Comparison of ENCODE assay signal across 14 mouse cellular contexts in genomic region chr6:41194464-41194863, GRCm38 (mm10).
DNase-seq lines count a peak whose midpoint lies in the region; ATAC-seq and TF ChIP-seq lines count a peak whose summit lies in the region.
"Had no signal": no experiment of that assay in that cellular context is flagged by ENCODE, and none has a peak within 500 bp of the region (broad histone marks: within the 10 kb centered on the region; RNA-seq: fewer than 3 reads in every experiment).

No protein-coding gene starts in this region.

- no peak for ATAC-seq in hindbrain, postnatal 0 days
- ATAC-seq in hindbrain, embryonic 12.5 days (ENCODE audit: low FRiP score) = no peak
- ATAC-seq in activated CD4-positive, CD25-positive, alpha-beta regulatory T cell, adult 4 months = peak; percentile 43
- ATAC-seq in megakaryocyte-erythroid progenitor cell, adult 5-6 weeks (replicated peaks; ENCODE audit: low FRiP score, low TSS enrichment, poor library complexity, severe bottlenecking) = peak; percentile 72; the same call in 1 of the 2 replicates
- ATAC-seq: lung, postnatal 0 days had no signal

- no peaks in the 10 kb centered on the region for H3K4me1 ChIP-seq in hindbrain, postnatal 0 days (ENCODE audit: insufficient read depth, low read length)
- no peaks in the 10 kb centered on the region for H3K4me1 ChIP-seq in hindbrain, embryonic 12.5 days
- H3K4me1 ChIP-seq: forebrain, embryonic 10.5 days; heart, embryonic 13.5 days; kidney, embryonic 15.5 days had no signal

- no peak overlapping the region for H3K4me2 ChIP-seq in hindbrain, postnatal 0 days (ENCODE audit: low read depth, low read length)
- H3K4me2 ChIP-seq in hindbrain, embryonic 12.5 days (replicated peaks) = no peak overlapping the region
- H3K4me2 ChIP-seq: heart, embryonic 13.5 days; kidney, embryonic 15.5 days had no signal

- H3K4me3 ChIP-seq in hindbrain, postnatal 0 days (ENCODE audit: low read length) = no peak overlapping the region
- H3K4me3 ChIP-seq in hindbrain, embryonic 12.5 days = no peak overlapping the region
- H3K4me3 ChIP-seq: forebrain, embryonic 10.5 days; heart, embryonic 13.5 days; kidney, embryonic 15.5 days; myocyte had no signal

- no peaks in the 10 kb centered on the region for H3K27me3 ChIP-seq in hindbrain, postnatal 0 days (ENCODE audit: insufficient read depth, low read length)
- H3K27me3 ChIP-seq in hindbrain, embryonic 12.5 days = no peaks in the 10 kb centered on the region
- H3K27me3 ChIP-seq: heart, embryonic 13.5 days; kidney, embryonic 15.5 days had no signal

- H3K27ac ChIP-seq in hindbrain, postnatal 0 days = no peak overlapping the region
- no peak overlapping the region for H3K27ac ChIP-seq in hindbrain, embryonic 12.5 days
- H3K27ac ChIP-seq: forebrain, embryonic 10.5 days; heart, embryonic 13.5 days; kidney, embryonic 15.5 days had no signal

- intact Hi-C loops in heart, postnatal 25 days (cut with DNase I) = no loop called here

- TF ChIP-seq CTCF in hindbrain, postnatal 0 days (IDR thresholded peaks at IDR 0.05; ENCODE audit: low read depth) = peak; percentile 38; the same call in 1 of the 2 replicates

- DNase-seq in hindbrain, postnatal 0 days (ENCODE audit: low spot score) = peak; percentile 4
- DNase-seq in CD4-positive, CD25-positive, alpha-beta regulatory T cell, adult 2 months (ENCODE audit: low read depth, low spot score) = peak; percentile 65
- no peak for DNase-seq in urinary bladder, postnatal 36 days (ENCODE audit: low spot score in 2 of 2)
- DNase-seq in neural tube, embryonic 10.5 days (ENCODE audit: extremely low spot score, low spot score) = no peak
- DNase-seq in heart, postnatal 25 days (ENCODE audit: low spot score) = no peak
- DNase-seq: cerebellum, postnatal 36 days had no signal

- no peaks in the 10 kb centered on the region for H3K36me3 ChIP-seq in hindbrain, postnatal 0 days (ENCODE audit: insufficient read depth, low read length)
- H3K36me3 ChIP-seq in hindbrain, embryonic 12.5 days = no peaks in the 10 kb centered on the region
- H3K36me3 ChIP-seq: forebrain, embryonic 10.5 days; heart, embryonic 13.5 days; kidney, embryonic 15.5 days had no signal

- H3K9ac ChIP-seq in hindbrain, postnatal 0 days (replicated peaks; ENCODE audit: low read length) = no peak overlapping the region
- H3K9ac ChIP-seq in hindbrain, embryonic 12.5 days = no peak overlapping the region
- H3K9ac ChIP-seq: heart, embryonic 13.5 days; kidney, embryonic 15.5 days had no signal

- H3K9me3 ChIP-seq in hindbrain, postnatal 0 days (ENCODE audit: low read length) = no peaks in the 10 kb centered on the region
- H3K9me3 ChIP-seq in hindbrain, embryonic 12.5 days (replicated peaks) = no peaks in the 10 kb centered on the region
- H3K9me3 ChIP-seq: forebrain, embryonic 10.5 days; heart, embryonic 13.5 days; kidney, embryonic 15.5 days had no signal

- 43% methylated on average over 1 of the region's 1 CpGs for WGBS in hindbrain, postnatal 0 days
- 38% methylated on average over 1 of the region's 1 CpGs for whole genome bisulfite sequencing in hindbrain, embryonic 12.5 days

Comparison
In these comparisons a context has a peak if more than half of its experiments do, and no peak if none do; other contexts are left out.
1. ATAC-seq: peak in activated CD4-positive, CD25-positive, alpha-beta regulatory T cell, adult 4 months (single experiment) and megakaryocyte-erythroid progenitor cell, adult 5-6 weeks (single experiment); none in hindbrain, postnatal 0 days (single experiment) and hindbrain, embryonic 12.5 days (single experiment).
2. DNase-seq: peak in hindbrain, postnatal 0 days (single experiment) and CD4-positive, CD25-positive, alpha-beta regulatory T cell, adult 2 months (single experiment); none in urinary bladder, postnatal 36 days (0 of 2), neural tube, embryonic 10.5 days (single experiment) and heart, postnatal 25 days (single experiment).